Mouse (Mus musculus): ENCODE data around the gene Hoxd9. TPM values are rescaled to one million over a fixed set of nuclear protein-coding genes. Genes with fewer than 3 reads are reported as not detected.
A peak's percentile ranks its signal among the peaks of the same experiment; 100 is the strongest.

The Hoxd9 gene
- polyA plus RNA-seq, 1 experiment from 2014 or later: 67.0 TPM

DNA sequence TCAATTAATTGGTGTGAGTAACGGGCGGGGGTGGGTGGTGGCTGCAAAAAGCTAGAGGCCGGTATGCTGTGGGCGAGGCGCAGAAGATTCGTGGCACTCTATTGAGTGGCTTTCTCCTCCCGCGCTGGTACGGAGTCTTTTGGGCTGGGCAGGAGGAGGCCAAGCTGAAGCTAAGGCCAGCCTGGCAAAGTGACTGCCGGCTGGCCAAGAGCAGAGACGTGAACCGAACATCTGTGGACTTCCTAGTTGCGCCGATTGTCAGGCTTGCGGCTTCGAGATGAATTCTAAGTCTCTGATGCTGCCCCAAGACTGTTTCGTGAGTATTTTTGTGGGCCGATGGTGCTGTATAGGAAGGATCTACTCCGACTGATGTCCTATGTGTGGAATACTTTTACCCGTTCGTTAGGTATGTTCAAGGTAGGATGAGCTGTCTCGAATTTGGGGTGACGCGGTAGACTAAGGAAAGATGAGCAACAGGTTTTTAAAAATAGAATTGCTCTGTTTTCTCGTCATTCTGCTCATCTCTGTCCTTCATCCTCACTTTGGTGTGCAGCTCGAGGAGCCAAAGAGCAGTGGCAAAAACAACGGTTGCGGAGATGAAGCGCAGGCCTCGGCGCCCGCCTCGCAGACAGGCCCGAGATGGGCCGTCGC is 30.2 kb upstream of the Hoxd9 start:
- peak overlapping the region; percentile 77; the same call in 1 of the 2 replicates for H3K4me2 ChIP-seq (ENCODE audit: low read length)
- peaks cover 86% of the 10 kb centered on the region for H3K27me3 ChIP-seq (ENCODE audit: insufficient read depth, low read length)
- DNase-seq (ENCODE audit: low spot score): no peak
- 3% methylated on average over 36 of the region's 36 CpGs for WGBS
- no peak for ATAC-seq (replicated peaks; ENCODE audit: low FRiP score, low read depth)
- H3K9ac ChIP-seq (ENCODE audit: low read depth, low read length): no peak overlapping the region
- no peaks in the 10 kb centered on the region for H3K36me3 ChIP-seq (ENCODE audit: insufficient read depth, low read length)
- H3K27ac ChIP-seq: no peak overlapping the region
- no peak for TF ChIP-seq CTCF (IDR thresholded peaks at IDR 0.05; ENCODE audit: low read depth)
- H3K4me1 ChIP-seq (replicated peaks; ENCODE audit: insufficient read depth, low read length): peaks cover 13% of the 10 kb centered on the region; the same call in 1 of the 2 replicates
- no peaks in the 10 kb centered on the region for H3K9me3 ChIP-seq (replicated peaks; ENCODE audit: low read length)
- no peak overlapping the region; the same call in 1 of the 2 replicates for H3K4me3 ChIP-seq (replicated peaks; ENCODE audit: low read depth, low read length)

DNA sequence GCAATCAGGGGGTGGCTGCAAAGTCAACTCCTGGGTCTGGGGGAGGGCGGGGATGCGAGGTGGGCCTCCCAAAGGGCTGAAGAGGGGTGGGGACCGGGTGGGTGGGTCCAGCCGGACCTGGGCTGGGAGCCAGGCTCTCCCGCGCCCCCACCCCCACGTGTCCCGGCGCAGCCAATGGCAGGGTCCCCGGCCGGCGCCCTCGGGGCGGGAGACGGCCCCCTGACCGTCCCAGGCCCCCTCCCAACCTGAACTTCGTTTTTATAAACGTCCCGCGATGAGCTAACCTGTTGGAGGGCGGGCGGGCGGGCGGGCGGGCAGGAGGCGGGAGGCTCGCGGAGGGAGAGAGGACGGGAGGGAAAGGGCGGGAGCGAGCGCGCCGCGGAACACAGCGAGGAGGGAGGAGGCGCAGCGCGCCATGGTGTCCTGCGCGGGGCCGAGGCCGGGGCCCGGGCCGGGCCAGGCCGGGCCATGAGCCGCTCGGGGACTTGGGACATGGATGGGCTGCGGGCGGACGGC is 29.6 kb upstream of the Hoxd9 start, which contains the start of gene Hoxd13:
Gene Hoxd13 (plus strand): TSS at position 469 of the 516 bp plus-strand sequence.
- Histone ChIP-seq H3K36me3 (ENCODE audit: insufficient read depth, low read length) (no peaks in the 10 kb centered on the region), H3K27me3 (ENCODE audit: insufficient read depth, low read length) (peaks cover 83% of the 10 kb centered on the region), H3K27ac (no peak within 1 kb of the TSS), H3K4me3 (replicated peaks; ENCODE audit: low read depth, low read length) (peak within 1 kb of the TSS; percentile 42), H3K4me2 (ENCODE audit: low read length) (peak within 1 kb of the TSS; percentile 77), H3K9me3 (replicated peaks; ENCODE audit: low read length) (no peaks in the 10 kb centered on the region), H3K4me1 (replicated peaks; ENCODE audit: insufficient read depth, low read length) (peaks cover 13% of the 10 kb centered on the region), H3K9ac (ENCODE audit: low read depth, low read length) (peak within 1 kb of the TSS; percentile 35; the same call in 1 of the 2 replicates)
- ATAC-seq (replicated peaks; ENCODE audit: low FRiP score, low read depth) (peak; percentile 49), DNase-seq (ENCODE audit: low spot score) (no peak)
- WGBS: under 1% methylated on average over 29 of the region's 51 CpGs
- TF ChIP-seq CTCF (IDR thresholded peaks at IDR 0.05; ENCODE audit: low read depth): no peak

DNA sequence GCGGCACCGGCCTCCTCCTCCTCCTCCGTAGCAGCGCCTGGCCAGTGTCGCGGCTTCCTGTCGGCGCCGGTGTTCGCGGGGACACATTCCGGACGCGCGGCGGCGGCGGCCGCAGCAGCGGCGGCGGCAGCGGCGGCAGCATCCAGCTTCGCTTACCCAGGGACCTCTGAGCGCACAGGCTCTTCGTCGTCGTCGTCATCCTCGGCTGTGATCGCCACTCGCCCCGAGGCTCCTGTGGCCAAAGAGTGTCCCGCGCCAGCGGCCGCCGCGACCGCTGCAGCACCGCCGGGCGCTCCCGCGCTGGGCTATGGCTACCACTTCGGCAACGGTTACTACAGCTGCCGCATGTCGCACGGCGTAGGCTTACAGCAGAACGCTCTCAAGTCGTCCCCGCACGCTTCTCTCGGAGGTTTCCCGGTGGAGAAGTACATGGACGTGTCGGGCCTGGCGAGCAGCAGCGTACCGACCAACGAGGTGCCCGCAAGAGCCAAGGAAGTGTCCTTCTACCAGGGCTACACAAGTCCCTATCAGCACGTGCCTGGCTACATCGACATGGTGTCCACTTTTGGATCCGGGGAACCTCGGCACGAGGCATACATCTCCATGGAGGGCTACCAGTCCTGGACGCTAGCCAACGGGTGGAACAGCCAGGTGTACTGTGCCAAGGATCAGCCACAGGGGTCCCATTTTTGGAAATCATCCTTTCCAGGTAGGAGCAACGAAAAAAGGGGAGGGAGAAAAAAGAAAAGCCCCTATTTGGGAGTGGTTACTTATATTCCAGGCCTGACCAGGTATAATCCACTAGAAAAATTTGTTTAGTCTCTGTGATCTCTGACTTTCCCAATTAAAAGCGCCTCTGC is 28.9 kb upstream of the Hoxd9 start:
- WGBS: under 1% methylated on average over 72 of the region's 74 CpGs
- Histone ChIP-seq H3K4me2 (ENCODE audit: low read length) (peak overlapping the region; percentile 77), H3K4me3 (replicated peaks; ENCODE audit: low read depth, low read length) (peak overlapping the region; percentile 42), H3K4me1 (replicated peaks; ENCODE audit: insufficient read depth, low read length) (peaks cover 14% of the 10 kb centered on the region), H3K9me3 (replicated peaks; ENCODE audit: low read length) (no peaks in the 10 kb centered on the region), H3K27ac (no peak overlapping the region), H3K9ac (ENCODE audit: low read depth, low read length) (peak overlapping the region; percentile 35; the same call in 1 of the 2 replicates), H3K36me3 (ENCODE audit: insufficient read depth, low read length) (no peaks in the 10 kb centered on the region), H3K27me3 (ENCODE audit: insufficient read depth, low read length) (peaks cover 81% of the 10 kb centered on the region)
- ATAC-seq (replicated peaks; ENCODE audit: low FRiP score, low read depth): no peak; the same call in 1 of the 2 replicates
- no peak for DNase-seq (ENCODE audit: low spot score)
- no peak for TF ChIP-seq CTCF (IDR thresholded peaks at IDR 0.05; ENCODE audit: low read depth)

DNA sequence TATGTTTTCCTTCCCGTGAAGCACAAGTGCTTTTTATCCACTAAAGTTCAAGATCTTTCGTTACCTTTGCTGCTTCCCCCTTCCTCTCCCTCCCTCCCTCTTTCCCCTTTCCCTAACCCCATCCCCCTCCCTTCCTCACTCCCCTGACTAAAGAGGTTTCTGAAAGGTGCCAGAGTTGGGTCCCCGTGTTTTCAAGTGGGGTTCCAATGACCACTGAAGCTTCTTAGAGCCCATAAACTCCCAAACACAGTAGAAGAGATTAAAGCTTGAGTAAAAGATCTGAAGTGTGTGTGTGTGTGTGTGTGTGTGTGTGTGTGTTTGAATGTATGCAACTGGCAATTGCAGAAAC is 28.3 kb upstream of the Hoxd9 start:
- ATAC-seq (replicated peaks; ENCODE audit: low FRiP score, low read depth) (no peak), DNase-seq (ENCODE audit: low spot score) (no peak)
- H3K4me1 ChIP-seq (replicated peaks; ENCODE audit: insufficient read depth, low read length): peaks cover 20% of the 10 kb centered on the region
- no peak overlapping the region for H3K4me2 ChIP-seq (ENCODE audit: low read length)
- H3K4me3 ChIP-seq (replicated peaks; ENCODE audit: low read depth, low read length): no peak overlapping the region
- WGBS: 0% methylated on average over 3 of the region's 3 CpGs
- no peak overlapping the region for H3K27ac ChIP-seq
- H3K36me3 ChIP-seq (ENCODE audit: insufficient read depth, low read length): no peaks in the 10 kb centered on the region
- TF ChIP-seq CTCF (IDR thresholded peaks at IDR 0.05; ENCODE audit: low read depth): no peak
- peaks cover 81% of the 10 kb centered on the region for H3K27me3 ChIP-seq (ENCODE audit: insufficient read depth, low read length)
- H3K9me3 ChIP-seq (replicated peaks; ENCODE audit: low read length): no peaks in the 10 kb centered on the region
- no peak overlapping the region for H3K9ac ChIP-seq (ENCODE audit: low read depth, low read length)

DNA sequence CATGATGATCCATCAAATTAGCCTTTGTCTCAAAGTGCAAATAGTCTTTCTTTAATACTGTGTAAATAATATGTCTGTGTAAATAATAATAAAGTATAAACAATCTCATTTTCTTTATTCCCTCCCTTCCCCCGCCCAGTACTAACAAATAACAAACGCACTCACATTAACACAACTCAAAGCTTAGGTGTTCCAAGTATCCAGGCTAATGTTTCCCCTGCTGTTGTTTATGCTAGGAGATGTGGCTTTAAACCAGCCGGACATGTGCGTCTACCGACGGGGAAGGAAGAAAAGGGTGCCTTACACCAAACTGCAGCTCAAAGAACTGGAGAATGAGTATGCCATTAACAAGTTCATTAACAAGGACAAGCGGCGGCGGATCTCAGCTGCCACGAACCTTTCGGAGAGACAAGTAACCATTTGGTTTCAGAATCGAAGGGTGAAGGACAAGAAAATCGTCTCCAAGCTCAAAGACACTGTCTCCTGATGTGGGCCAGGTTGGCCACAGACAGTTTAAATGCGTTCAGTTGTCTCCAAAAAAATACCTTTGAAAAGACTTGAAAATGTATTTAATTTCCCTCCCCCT is 27.8 kb upstream of the Hoxd9 start:
- no peaks in the 10 kb centered on the region for H3K9me3 ChIP-seq (replicated peaks; ENCODE audit: low read length)
- H3K4me1 ChIP-seq (replicated peaks; ENCODE audit: insufficient read depth, low read length): peaks cover 20% of the 10 kb centered on the region
- no peaks in the 10 kb centered on the region for H3K36me3 ChIP-seq (ENCODE audit: insufficient read depth, low read length)
- no peak overlapping the region for H3K27ac ChIP-seq
- no peak for TF ChIP-seq CTCF (IDR thresholded peaks at IDR 0.05; ENCODE audit: low read depth)
- H3K27me3 ChIP-seq (ENCODE audit: insufficient read depth, low read length): peaks cover 76% of the 10 kb centered on the region
- no peak overlapping the region for H3K4me3 ChIP-seq (replicated peaks; ENCODE audit: low read depth, low read length)
- DNase-seq (ENCODE audit: low spot score) (no peak), ATAC-seq (replicated peaks; ENCODE audit: low FRiP score, low read depth) (no peak)
- 5% methylated on average over 14 of the region's 14 CpGs for WGBS
- no peak overlapping the region for H3K9ac ChIP-seq (ENCODE audit: low read depth, low read length)
- no peak overlapping the region for H3K4me2 ChIP-seq (ENCODE audit: low read length)

DNA sequence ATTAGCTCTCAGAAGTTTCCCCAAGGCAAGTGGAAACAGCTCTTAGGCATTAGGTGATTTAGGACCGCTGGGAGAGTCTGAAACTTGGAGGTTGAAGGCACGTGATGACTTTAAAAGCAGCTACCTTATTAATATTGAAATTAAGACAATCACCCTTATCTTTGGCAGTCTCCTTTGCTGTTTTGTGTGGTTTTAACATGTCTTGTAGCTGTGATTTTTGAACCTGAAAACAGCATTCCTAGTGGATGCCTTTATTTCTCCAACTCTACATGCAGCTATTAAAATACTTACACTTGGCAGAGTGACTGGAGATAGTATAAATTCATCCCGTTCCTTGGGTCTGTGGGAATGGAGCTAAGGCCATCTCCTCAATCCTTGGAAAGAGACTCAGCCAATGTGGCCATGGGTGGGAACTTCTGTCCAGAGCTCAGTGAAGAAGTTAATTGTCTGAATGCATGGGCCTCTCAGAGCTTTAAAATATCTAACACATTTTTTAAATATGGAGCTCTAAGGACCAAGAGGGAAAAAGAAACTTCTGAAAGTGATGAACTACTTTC is 26.8 kb upstream of the Hoxd9 start:
- 12% methylated on average over 3 of the region's 3 CpGs for WGBS
- TF ChIP-seq CTCF (IDR thresholded peaks at IDR 0.05; ENCODE audit: low read depth): no peak
- Histone ChIP-seq H3K4me1 (replicated peaks; ENCODE audit: insufficient read depth, low read length) (peaks cover 24% of the 10 kb centered on the region), H3K9me3 (replicated peaks; ENCODE audit: low read length) (no peaks in the 10 kb centered on the region), H3K36me3 (ENCODE audit: insufficient read depth, low read length) (no peaks in the 10 kb centered on the region), H3K4me2 (ENCODE audit: low read length) (no peak overlapping the region), H3K27ac (no peak overlapping the region), H3K9ac (ENCODE audit: low read depth, low read length) (no peak overlapping the region), H3K27me3 (ENCODE audit: insufficient read depth, low read length) (peaks cover 69% of the 10 kb centered on the region), H3K4me3 (replicated peaks; ENCODE audit: low read depth, low read length) (no peak overlapping the region)
- DNase-seq (ENCODE audit: low spot score) (no peak), ATAC-seq (replicated peaks; ENCODE audit: low FRiP score, low read depth) (no peak)
